Mouse (Mus musculus) mature B cell (primary cell): ENCODE measurements around the gene Hist1h1c.
"Not testable (repeated sequence)": the region's sequence is repeated elsewhere in the genome, so short reads cannot be mapped to it uniquely, and the experiment has no call there.

ENCODE experiments used
- in situ Hi-C: fragments of 300-500 bp; cut with MboI; formaldehyde crosslinking; loops from 2 replicates; pipeline ENCODE4 v1.14.3; 2019

The Hist1h1c gene

DNA sequence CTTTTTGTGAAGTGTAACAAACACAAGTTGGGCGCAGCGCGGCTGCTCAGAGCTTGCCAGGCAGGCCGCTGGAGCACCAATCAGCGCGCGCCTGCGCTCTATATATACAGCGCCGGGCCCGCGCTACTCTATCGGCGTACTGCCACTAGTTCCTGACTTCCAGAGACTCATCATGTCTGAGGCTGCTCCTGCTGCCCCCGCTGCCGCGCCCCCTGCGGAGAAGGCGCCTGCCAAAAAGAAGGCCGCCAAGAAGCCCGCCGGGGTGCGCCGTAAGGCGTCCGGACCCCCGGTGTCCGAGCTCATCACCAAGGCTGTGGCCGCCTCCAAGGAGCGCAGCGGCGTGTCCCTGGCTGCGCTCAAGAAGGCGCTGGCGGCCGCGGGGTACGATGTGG lies at the start of gene Hist1h1c:
TSS of gene Hist1h1c (plus strand) at position 132 of the 392 bp plus-strand sequence.
- in situ Hi-C loops, result loop anchor here (5.0 kb wide), 1 partner anchor 41 kb away; the partner anchor contains the start of genes Hist1h1t and Hist1h4c

DNA sequence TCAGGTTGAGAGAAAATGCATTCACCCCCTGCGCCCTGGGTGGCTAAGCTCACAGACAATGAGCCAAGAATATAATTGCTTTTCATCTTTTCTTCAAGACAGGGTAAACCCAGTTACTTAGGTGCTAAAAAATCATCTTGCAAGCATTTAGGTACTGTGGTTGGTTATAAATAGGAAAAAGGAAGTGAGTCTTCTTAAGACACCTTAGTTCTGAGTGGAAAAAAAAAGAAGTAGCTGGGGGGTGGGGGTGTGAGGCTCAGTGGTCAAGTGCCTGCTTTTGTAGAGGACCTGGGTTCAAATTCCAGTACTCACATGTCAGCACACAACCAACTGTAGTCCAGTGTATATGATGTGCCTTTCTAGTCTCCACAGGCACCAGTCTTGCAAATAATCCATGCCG lies 49.7 kb upstream of the Hist1h1c start:
- in situ Hi-C loops, result loop anchor here (10.0 to 25.0 kb wide), 3 partner anchors 102 to 1654 kb away; partner anchors contain the start of genes Hist1h2ah, Hist1h2bk, Hist1h3d and Hist1h4d

DNA sequence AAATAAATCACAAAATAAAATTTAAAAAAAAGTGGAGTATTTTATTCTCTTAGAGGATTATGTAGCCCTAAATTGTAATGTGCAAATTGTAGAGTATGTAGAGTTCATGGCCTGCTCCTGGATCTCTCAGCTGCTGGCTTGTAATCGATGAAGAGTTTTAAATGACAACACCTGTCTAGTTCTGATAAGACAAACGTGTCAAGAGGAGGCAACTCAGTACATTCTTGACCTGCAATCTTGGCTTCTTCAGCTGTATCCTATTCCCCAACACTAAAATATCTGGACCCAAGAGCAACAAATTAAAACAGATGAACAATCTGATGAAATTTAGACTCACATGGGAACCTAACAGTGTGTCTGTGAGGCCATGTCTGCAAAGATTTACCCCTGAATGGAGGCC lies 49.1 kb upstream of the Hist1h1c start:
- in situ Hi-C loops, result loop anchor here (10.0 to 25.0 kb wide), 3 partner anchors 102 to 1655 kb away; partner anchors contain the start of genes Hist1h2ah, Hist1h2bk, Hist1h3d and Hist1h4d

DNA sequence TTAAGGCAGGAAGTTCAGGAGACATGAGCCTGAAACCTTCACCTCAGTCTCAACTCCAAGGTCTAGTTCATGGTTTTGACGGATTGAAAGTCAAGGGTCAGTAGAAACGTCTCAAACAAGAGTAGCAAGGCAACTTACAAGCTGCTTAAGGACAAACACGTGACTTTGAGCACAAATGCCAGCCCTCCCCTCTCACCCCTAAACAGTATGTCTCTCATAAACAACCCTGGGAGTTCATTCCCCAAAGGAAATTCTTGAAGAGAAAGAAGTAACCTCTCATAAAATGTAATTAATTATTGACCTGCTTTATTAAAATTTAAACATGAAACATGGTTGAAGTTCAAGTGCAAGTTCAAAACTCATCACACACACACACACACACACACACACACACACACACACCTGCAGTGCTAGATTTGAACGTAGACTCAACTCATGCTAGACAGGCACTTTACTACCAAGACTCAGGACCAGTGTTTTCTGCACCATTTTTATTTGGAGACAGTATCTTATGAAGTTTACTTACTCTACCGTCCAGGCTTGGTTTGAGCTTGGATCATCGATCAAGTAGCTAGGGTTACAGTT lies 44.7 kb upstream of the Hist1h1c start:
- in situ Hi-C loops, result loop anchor here (25.0 kb wide), 1 partner anchor 107 kb away; the partner anchor contains the start of genes Hist1h3d and Hist1h4d

DNA sequence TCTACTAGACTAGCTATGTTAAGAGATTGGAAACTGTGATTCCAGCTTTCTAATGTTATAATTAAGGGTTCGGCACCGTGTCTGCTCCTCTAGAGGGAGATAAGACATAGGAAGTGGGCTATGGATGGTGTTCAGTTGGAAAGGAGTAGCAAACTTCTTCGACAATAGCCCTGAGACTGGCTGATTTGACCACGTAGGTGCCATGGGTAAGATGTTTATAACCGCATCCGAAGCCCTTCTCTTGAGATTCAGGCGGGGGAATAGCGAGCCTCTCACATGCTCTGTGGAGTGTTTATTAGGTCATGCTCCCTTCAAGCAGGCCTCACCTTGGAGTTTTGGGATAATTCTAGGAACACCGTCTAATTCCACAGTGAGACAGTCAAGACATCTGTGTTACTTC lies 43.7 kb upstream of the Hist1h1c start:
- in situ Hi-C loops, result loop anchor here (5.0 to 25.0 kb wide), 2 partner anchors 42 to 108 kb away; partner anchors contain the start of genes Hist1h1c, Hist1h3d and Hist1h4d

DNA sequence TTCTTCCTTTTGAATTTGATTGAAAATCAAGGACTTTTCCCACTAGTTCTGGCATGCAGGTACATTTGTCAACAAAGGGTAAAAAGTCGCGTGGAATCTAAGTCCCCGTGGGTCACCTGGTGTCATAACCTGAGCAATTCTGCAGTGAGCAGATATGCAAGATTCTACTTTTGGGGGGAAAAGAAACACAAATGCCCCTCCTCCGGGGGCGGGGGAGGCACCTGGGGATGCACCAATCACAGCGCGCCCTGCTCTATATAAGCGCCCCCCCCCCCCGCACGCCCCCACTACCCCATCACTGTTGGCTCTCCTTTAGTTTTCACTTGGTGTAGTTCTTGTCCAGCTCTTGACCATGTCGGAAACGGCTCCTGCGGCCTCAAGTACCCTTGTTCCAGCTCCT lies 43.1 kb upstream of the Hist1h1c start, which contains the start of gene Hist1h1t:
TSS of gene Hist1h1t (plus strand) at position 301 of the 400 bp plus-strand sequence.
- in situ Hi-C loops, result loop anchor here (5.0 to 25.0 kb wide), 2 partner anchors 42 to 108 kb away; partner anchors contain the start of genes Hist1h1c, Hist1h3d and Hist1h4d

DNA sequence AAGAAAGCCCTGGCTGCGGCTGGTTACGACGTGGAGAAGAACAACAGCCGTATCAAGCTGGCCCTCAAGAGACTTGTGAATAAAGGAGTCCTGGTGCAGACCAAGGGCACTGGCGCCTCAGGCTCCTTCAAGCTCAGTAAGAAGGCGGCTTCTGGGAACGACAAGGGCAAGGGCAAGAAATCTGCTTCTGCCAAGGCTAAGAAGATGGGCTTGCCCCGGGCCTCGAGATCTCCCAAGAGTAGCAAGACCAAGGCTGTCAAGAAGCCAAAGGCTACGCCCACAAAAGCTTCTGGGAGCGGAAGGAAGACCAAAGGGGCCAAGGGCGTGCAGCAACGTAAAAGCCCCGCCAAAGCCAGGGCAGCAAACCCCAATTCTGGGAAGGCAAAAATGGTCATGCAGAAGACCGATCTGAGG lies 42.5 kb upstream of the Hist1h1c start:
- in situ Hi-C loops, result loop anchor here (5.0 to 25.0 kb wide), 2 partner anchors 41 to 109 kb away; partner anchors contain the start of genes Hist1h1c, Hist1h3d and Hist1h4d

DNA sequence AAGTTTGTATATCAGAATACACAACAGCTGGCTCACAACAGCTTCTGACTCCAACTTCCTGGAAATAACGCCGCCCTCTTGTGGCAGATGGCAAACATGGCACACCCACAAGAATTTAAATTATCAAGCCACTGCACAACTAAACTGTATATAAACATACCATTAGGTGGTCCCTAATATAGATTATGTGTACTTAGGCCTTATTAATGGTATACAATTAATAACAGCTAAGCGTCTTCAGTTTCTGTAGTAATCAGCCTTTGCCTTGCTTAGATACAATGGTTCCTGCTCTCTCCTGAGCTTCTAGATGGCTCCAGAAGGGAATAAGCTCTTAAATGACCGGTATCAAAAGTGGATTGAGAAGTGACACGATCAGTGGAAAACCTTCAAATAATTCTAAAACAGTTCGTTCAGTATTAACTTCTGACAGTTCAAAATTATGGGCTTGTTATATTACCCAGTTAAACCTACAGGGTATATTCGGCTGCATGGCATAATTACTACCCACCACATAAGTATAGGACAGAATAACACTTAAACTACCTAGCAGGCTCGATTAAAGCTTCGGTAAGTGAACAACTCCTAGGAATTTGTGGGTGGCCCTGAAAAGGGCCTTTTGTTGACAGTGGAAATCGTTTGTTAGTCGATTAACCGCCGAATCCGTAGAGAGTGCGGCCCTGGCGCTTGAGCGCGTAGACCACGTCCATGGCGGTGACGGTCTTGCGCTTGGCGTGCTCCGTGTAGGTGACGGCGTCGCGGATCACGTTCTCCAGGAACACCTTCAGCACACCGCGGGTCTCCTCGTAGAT lies 40.9 kb upstream of the Hist1h1c start:
- in situ Hi-C loops, result loop anchor here (5.0 to 25.0 kb wide), 2 partner anchors 40 to 110 kb away; partner anchors contain the start of genes Hist1h1c, Hist1h3d and Hist1h4d

DNA sequence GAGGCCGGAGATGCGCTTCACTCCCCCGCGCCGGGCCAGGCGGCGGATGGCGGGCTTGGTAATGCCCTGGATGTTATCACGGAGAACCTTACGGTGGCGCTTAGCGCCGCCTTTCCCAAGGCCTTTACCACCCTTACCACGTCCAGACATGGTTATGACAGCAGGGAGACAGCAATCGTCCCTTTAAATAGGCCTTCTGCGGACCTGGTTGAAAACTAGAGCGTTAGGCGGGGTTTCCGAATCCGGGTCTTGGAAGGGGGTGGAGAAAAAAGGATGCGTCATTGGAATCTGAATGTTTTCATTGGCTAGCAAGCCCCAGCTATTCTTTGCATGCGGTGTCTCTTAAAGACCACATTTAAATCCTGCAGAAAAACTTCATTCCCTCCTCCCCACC lies 40.3 kb upstream of the Hist1h1c start, which contains the start of gene Hist1h4c:
TSS of gene Hist1h4c (minus strand) at position 155 of the 394 bp plus-strand sequence.
- in situ Hi-C loops, result loop anchor here (5.0 to 25.0 kb wide), 2 partner anchors 39 to 111 kb away; partner anchors contain the start of genes Hist1h1c, Hist1h3d and Hist1h4d

DNA sequence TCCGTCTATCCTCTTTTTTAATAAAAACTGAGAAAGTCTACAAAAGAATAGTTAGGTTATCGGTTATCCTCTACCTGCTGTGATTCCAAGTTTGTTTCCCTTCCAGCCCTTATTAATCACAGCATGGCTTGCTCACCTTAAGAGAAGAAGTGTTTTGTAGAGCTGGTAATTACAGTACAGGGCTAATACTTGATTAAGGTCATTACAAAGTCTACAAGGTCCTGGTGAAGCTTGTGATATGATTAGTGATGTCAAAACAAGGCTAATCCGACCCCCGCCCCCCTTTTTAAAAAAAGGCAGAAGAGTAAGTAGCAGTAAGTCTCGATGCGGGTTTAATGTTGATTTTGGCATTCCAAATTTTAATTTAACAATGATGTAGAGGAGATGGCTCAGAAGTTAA lies 39.6 kb upstream of the Hist1h1c start:
- in situ Hi-C loops, result loop anchor here (5.0 to 25.0 kb wide), 2 partner anchors 38 to 112 kb away; partner anchors contain the start of genes Hist1h1c, Hist1h3d and Hist1h4d

DNA sequence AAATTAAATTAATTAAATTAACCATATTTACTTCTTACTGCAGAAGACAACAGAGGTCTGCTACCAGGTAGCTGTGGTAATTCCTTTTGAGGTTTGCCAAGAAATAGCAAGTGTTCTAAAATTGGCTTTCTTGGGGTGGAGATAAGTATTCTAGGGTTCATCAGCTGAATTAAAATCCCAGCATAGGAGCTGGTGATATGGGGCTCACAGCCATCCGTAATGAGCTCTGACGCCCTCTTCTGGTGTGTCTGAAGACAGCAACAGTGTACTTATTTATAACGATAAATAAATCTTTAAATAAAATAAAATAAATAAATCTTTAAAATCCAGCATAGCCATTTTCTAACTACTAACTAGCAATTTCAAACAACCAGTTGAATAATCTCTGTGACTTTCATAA lies 38.8 kb upstream of the Hist1h1c start:
- in situ Hi-C loops, result loop anchor here (5.0 to 25.0 kb wide), 2 partner anchors 38 to 112 kb away; partner anchors contain the start of genes Hist1h1c, Hist1h3d and Hist1h4d

DNA sequence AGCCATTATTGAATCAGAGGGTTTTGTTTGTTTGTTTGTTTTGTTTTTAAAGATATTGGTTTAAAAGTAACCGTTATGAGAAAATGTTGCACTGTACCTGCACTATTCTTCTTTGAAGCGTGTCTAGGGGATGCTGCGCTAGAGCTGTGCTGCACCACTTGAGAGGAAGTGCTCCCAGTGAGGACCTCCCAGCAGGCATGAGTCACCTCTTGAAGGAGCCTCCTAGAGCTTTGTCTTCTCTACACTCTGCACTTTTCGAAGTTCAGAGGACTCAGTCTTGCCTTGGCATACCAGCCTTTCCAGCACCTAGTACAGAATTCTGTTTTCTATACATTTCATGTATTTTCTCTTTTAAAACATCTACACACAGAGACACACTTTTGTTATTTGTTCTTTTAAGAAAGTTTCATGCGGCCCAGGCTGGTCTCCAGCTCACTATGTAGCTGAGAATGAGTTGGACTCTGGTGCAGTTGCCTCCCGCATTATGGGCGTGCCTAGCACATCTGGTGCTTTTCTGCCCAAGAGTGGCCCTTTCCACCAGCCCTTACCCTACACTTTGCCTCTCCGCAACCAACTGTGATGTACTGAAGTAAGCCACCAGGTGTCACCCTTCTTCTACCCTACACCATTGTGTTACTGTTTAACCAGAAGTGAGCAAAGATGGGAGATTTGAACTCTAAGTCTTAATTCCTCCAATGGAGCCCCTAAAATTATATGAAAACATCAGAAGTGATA lies 37.7 kb upstream of the Hist1h1c start:
- in situ Hi-C loops, result no loop called here

DNA sequence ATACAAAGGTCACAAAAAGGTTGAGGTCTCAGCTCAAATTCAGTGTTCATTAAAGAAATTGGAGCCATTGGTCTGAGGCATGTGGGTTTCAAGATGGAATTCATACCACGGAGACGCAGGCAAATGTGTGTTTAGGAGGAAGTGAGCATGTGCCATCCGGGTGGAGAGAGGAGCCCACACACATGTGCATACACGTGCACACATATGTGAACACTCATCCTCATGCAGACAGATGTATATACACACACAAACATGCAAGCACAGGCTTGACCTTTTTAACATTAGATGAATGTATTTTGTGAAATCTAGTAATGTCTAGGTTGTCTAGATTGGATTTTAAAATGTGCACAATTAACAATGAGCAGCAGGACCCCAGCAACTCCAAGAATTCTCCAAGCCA lies 36.4 kb upstream of the Hist1h1c start:
- in situ Hi-C loops, result no loop called here

DNA sequence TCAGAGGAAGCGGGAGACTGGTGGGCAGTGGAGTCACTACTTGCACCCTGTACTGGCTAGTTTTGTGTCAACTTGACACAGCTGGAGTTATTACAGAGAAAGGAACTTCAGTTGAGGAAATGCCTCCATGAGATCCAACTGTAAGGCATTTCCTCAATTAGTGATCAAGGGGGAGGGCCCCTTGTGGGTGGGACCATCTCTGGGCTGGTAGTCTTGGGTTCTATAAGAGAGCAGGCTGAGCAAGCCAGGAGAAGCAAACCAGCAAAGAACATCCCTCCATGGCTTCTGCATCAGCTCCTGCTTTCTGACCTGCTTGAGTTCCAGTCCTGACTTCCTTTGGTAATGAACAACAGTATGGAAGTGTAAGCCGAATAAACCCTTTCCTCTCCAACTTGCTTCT lies 35.8 kb upstream of the Hist1h1c start:
- in situ Hi-C loops, result not testable (repeated sequence)

DNA sequence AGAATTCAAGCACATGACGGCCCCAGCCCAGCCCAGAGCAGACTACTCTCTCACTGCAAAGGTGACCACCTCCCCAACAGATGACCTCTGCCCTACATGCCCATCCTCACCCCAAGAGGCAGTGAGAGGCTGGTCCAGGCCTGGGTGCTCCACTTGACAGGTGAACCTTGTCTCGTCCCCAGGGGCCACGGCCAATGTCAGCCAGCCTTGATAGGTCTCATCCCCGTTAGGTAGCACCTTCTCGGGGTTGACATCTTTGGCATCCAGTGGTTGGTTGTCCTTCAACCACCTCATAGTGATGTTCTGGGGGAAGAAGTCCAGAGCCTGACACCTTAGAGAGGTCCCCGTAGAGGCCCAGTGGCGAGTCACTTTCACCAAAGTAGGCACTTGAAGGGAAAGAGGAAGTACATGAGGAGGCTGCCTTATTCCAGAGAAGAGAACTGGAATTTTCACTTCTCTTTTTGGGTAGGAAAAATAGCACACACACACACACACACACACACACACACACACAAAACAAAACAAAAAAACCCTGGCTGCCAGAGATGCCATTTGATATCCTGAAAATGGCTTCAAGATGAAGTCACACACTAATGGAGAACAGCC lies 32.8 kb upstream of the Hist1h1c start:
- in situ Hi-C loops, result no loop called here

DNA sequence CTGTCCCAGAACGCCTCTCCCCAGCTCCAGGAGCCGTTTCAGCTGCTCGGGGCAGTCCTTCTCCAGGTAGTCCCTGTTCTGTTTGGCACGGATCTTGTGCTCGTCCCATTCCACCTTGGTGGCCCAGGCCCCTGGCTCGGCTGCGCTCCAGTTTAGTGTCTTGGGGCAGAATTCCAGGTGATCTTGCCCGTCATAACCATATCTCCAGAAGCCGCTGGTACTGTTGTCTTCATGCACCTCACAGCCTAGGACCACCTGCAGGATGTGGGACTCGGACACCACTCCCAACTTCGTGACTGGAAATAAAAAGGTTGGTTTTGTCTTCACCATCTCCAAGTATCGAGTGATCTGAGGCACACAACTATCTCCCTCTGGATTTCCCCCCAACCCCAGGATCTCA lies 31.8 kb upstream of the Hist1h1c start:
- in situ Hi-C loops, result no loop called here

DNA sequence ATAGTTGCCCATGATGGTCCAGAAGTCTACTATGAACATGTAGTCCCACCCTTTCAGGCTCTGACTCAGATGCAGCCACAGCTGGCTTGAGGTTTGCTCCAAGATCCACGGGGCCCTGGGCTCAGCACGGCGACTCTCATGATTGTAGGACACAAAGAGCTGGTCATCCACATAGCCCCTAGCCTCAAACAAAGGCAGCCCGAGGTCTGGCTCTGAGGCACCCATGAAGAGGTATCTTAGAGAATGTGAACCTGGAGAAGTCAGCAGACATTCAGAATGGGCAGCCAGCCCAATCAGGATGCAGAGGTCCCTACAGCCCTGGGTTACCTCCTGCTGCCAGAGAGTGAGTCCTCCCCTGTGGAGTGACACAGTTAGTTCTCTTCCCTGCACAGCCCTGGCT lies 30.6 kb upstream of the Hist1h1c start:
- in situ Hi-C loops, result no loop called here

DNA sequence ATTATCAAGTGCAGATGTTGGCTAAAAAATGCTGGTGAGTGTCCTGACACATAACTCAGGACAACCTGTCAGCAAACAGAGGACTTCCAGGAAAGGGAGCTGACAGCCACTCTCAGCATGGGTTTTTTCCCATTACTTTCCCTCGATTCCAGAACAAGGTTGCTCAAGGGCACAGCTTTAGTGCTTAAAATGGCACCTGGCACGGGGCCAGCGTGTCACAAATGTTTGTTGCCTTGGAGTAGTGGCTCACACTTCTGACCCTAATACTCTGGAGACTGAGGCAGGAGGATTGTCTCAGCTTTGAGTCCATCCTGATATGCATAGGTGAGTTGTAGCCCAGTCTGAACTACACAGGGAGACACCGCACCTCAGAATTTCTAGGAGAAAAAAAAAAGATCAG lies 30.0 kb upstream of the Hist1h1c start:
- in situ Hi-C loops, result no loop called here

DNA sequence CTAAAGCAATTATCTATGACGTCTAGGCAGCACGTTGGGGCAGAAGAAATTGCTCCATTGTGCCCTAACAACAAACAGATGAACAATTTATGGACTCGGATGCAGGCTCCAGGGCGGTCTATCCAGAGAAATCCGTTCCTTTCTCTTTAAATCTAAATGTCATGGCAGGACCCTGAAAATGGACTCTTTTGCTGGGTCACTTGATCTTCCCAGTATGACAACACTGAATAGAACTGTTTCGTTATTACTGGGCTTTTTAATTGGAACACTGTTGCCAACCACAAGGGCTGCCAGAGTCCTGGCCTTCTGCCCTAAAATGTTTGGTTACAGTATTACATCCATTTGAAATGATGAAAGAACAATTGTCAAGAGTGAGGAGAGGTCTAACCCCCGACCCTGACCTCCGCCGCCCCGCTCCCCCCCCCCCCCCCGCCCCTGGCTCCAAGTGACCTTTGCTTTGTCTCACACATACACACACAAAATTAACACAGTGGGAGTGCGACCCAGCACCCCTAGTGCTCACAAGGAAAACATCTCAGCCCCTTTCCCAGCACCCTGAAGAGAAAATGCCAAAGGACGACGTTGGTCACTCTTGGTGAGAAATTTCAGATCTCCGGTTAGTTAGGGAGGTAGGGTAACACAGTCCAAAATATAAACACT lies 28.8 kb upstream of the Hist1h1c start:
- in situ Hi-C loops, result no loop called here

DNA sequence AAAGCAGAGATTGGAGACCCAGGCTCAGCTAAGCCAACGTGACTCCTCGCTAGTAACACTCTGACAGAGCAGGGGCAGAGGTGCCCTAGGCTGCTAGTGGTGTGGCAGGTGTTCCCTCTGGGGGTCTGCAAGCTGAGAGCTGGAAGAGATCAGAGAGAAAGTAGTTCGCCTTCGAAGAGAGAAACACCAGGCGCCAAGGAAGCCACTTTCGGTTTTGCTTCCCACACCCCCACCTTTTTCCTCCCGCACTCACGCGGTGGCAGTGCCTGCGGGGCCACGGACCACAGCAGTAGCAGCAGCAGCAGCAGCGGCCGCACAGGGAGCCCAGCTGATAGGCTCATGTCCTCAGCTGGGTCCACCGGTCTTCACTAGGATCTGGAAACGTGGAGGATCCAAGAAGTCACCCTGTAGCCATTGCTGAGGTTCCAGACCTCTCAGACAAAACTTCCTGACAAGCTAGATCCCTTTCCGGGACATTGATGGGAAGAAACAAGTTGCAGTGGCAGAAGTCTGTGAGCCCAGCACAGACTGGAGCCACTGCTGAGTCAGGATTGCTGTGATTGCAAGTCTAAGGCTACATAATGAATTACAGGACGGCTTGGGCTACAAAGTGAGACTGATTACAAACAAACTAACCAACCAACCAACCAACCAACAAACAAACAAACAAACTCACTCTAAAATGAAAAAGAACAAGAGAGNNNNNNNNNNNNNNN lies 28.1 kb upstream of the Hist1h1c start, which contains the start of gene Hfe:
TSS of gene Hfe (minus strand) at position 481 of the 716 bp plus-strand sequence.
- in situ Hi-C loops, result no loop called here
